Mouse (Mus musculus) intestine, embryonic 15.5 days (tissue): ENCODE measurements at regions not wholly inside any gene's neighbourhood (a gene's known extent, or its start where the extent isn't known, plus 50 kb on each side); places are given as distances from the start of the nearest gene placed in this dataset.

Experiments used
- ATAC-seq: fragments of 200-750 bp; cut with Nextera tagmentation; 2 replicates; pipeline ENCODE4 v1.8.0; 2017; ENCODE audit warnings: moderate TSS enrichment, moderate library complexity
- H3K27ac ChIP-seq: fragments of 300-500 bp; sonication (generic); 2 replicates; pipeline ENCODE4 v1.5.1; 2015; ENCODE audit warnings: mild to moderate bottlenecking, inconsistent platforms
- H3K27me3 ChIP-seq: fragments of 300-500 bp; sonication (generic); replicated peaks from 2 replicates; pipeline ENCODE4 v1.6.1; 2015; ENCODE audit warnings: inconsistent platforms
- H3K36me3 ChIP-seq: fragments of 300-500 bp; sonication (generic); 2 replicates; pipeline ENCODE4 v1.6.1; 2015; ENCODE audit warnings: inconsistent platforms
- H3K4me1 ChIP-seq: fragments of 300-500 bp; sonication (generic); replicated peaks from 2 replicates; pipeline ENCODE4 v1.6.1; 2015; ENCODE audit warnings: inconsistent platforms
- H3K4me2 ChIP-seq: fragments of 300-500 bp; sonication (generic); replicated peaks from 2 replicates; pipeline ENCODE4 v1.6.1; 2015; ENCODE audit warnings: mild to moderate bottlenecking, inconsistent platforms
- H3K4me3 ChIP-seq: fragments of 300-500 bp; sonication (generic); replicated peaks from 2 replicates; pipeline ENCODE4 v1.5.1; 2015; ENCODE audit warnings: inconsistent platforms
- H3K9ac ChIP-seq: fragments of 300-500 bp; sonication (generic); 2 replicates; pipeline ENCODE4 v1.6.1; 2015; ENCODE audit warnings: inconsistent platforms
- H3K9me3 ChIP-seq: fragments of 300-500 bp; sonication (generic); 2 replicates; pipeline ENCODE4 v1.6.1; 2016; ENCODE audit warnings: inconsistent platforms
- WGBS: fragments of 180-500 bp; shearing (Covaris S2); methylation state at CpG from one replicate; pipeline ENCODE4 v1.1.7; 2015; 5-methylcytosine and 5-hydroxymethylcytosine counted together

GRCm38 (mm10) chr15:62206502-62206902 lies 1283.7 kb upstream of the A1bg start:
- ATAC-seq = no peak
- Histone ChIP-seq H3K4me2 (no peak overlapping the region), H3K9me3 (no peaks in the 10 kb centered on the region), H3K27me3 (no peaks in the 10 kb centered on the region), H3K4me3 (no peak overlapping the region), H3K27ac (no peak overlapping the region), H3K36me3 (no peaks in the 10 kb centered on the region), H3K4me1 (peaks cover 2% of the 10 kb centered on the region; the same call in 1 of the 2 replicates), H3K9ac (no peak overlapping the region)
- WGBS = 85% methylated on average over 4 of the region's 4 CpGs

- H3K4me1 ChIP-seq = peaks cover 2% of the 10 kb centered on the region; the same call in 1 of the 2 replicates
- no peaks in the 10 kb centered on the region for H3K27me3 ChIP-seq
- H3K9ac ChIP-seq = no peak overlapping the region
- no peak overlapping the region for H3K4me3 ChIP-seq
- no peak overlapping the region; the same call in 1 of the 2 replicates for H3K4me2 ChIP-seq
- peak; percentile 94 for ATAC-seq
- H3K9me3 ChIP-seq = no peaks in the 10 kb centered on the region
- H3K36me3 ChIP-seq = no peaks in the 10 kb centered on the region
- H3K27ac ChIP-seq = no peak overlapping the region
- WGBS = 64% methylated on average over 18 of the region's 18 CpGs
These were observed 1281.4 kb upstream of the A1bg start for GRCm38 (mm10) chr15:62203951-62204905.

- H3K4me3 ChIP-seq = no peak overlapping the region
- WGBS = 72% methylated on average over 10 of the region's 10 CpGs
- H3K36me3 ChIP-seq = no peaks in the 10 kb centered on the region
- H3K27ac ChIP-seq = no peak overlapping the region
- no peak overlapping the region for H3K4me2 ChIP-seq
- H3K9me3 ChIP-seq = no peaks in the 10 kb centered on the region
- peaks cover 2% of the 10 kb centered on the region; the same call in 1 of the 2 replicates for H3K4me1 ChIP-seq
- no peak overlapping the region for H3K9ac ChIP-seq
- no peak for ATAC-seq
- no peaks in the 10 kb centered on the region for H3K27me3 ChIP-seq
These were observed 1280.1 kb upstream of the A1bg start for GRCm38 (mm10) chr15:62202781-62203375.

GRCm38 (mm10) chr15:62198721-62199120 lies 1275.9 kb upstream of the A1bg start:
- no peak overlapping the region for H3K9ac ChIP-seq
- H3K4me1 ChIP-seq = no peaks in the 10 kb centered on the region; the same call in 1 of the 2 replicates
- ATAC-seq = no peak
- no peak overlapping the region for H3K4me2 ChIP-seq
- H3K4me3 ChIP-seq = no peak overlapping the region
- H3K27ac ChIP-seq = no peak overlapping the region
- H3K36me3 ChIP-seq = no peaks in the 10 kb centered on the region
- no peaks in the 10 kb centered on the region for H3K9me3 ChIP-seq
- 94% methylated on average over 6 of the region's 6 CpGs for WGBS
- no peaks in the 10 kb centered on the region for H3K27me3 ChIP-seq

- Histone ChIP-seq H3K36me3 (no peaks in the 10 kb centered on the region), H3K4me2 (no peak overlapping the region), H3K27me3 (no peaks in the 10 kb centered on the region), H3K4me1 (no peaks in the 10 kb centered on the region; the same call in 1 of the 2 replicates), H3K9me3 (no peaks in the 10 kb centered on the region), H3K4me3 (no peak overlapping the region), H3K9ac (no peak overlapping the region), H3K27ac (no peak overlapping the region)
- WGBS = 93% methylated on average over 4 of the region's 4 CpGs
- ATAC-seq = no peak
These were observed 1275.4 kb upstream of the A1bg start for GRCm38 (mm10) chr15:62198194-62198593.

- no peak overlapping the region for H3K4me3 ChIP-seq
- no peaks in the 10 kb centered on the region for H3K9me3 ChIP-seq
- no peak for ATAC-seq
- H3K27me3 ChIP-seq = no peaks in the 10 kb centered on the region
- H3K9ac ChIP-seq = no peak overlapping the region
- no peak overlapping the region for H3K4me2 ChIP-seq
- H3K27ac ChIP-seq = no peak overlapping the region
- WGBS = 80% methylated on average over 5 of the region's 5 CpGs
- no peaks in the 10 kb centered on the region for H3K36me3 ChIP-seq
- H3K4me1 ChIP-seq = no peaks in the 10 kb centered on the region
These were observed 1272.6 kb upstream of the A1bg start for GRCm38 (mm10) chr15:62195440-62195839.

- no peak overlapping the region for H3K4me2 ChIP-seq
- H3K36me3 ChIP-seq = no peaks in the 10 kb centered on the region
- no peaks in the 10 kb centered on the region for H3K9me3 ChIP-seq
- WGBS = 53% methylated on average over 1 of the region's 1 CpGs
- no peak for ATAC-seq
- no peak overlapping the region for H3K9ac ChIP-seq
- H3K27me3 ChIP-seq = no peaks in the 10 kb centered on the region
- no peak overlapping the region for H3K4me3 ChIP-seq
- no peak overlapping the region for H3K27ac ChIP-seq
- H3K4me1 ChIP-seq = no peaks in the 10 kb centered on the region
These were observed 1269.9 kb upstream of the A1bg start for GRCm38 (mm10) chr15:62192706-62193105.

- no peaks in the 10 kb centered on the region for H3K4me1 ChIP-seq
- WGBS = 85% methylated on average over 1 of the region's 1 CpGs
- no peak overlapping the region for H3K4me3 ChIP-seq
- H3K9ac ChIP-seq = no peak overlapping the region
- no peak overlapping the region for H3K27ac ChIP-seq
- H3K9me3 ChIP-seq = no peaks in the 10 kb centered on the region
- no peak overlapping the region for H3K4me2 ChIP-seq
- H3K36me3 ChIP-seq = no peaks in the 10 kb centered on the region
- ATAC-seq = no peak
- H3K27me3 ChIP-seq = no peaks in the 10 kb centered on the region
These were observed 1268.8 kb upstream of the A1bg start for GRCm38 (mm10) chr15:62191641-62192040.

GRCm38 (mm10) chr15:62190977-62191614 lies 1268.3 kb upstream of the A1bg start:
- ATAC-seq = no peak
- Histone ChIP-seq H3K4me3 (no peak overlapping the region), H3K4me2 (no peak overlapping the region), H3K27ac (no peak overlapping the region), H3K4me1 (no peaks in the 10 kb centered on the region), H3K9me3 (no peaks in the 10 kb centered on the region), H3K9ac (no peak overlapping the region), H3K36me3 (no peaks in the 10 kb centered on the region), H3K27me3 (no peaks in the 10 kb centered on the region)
- WGBS = 90% methylated on average over 5 of the region's 5 CpGs

GRCm38 (mm10) chr15:62190224-62190910 lies 1267.6 kb upstream of the A1bg start:
- no peaks in the 10 kb centered on the region for H3K36me3 ChIP-seq

GRCm38 (mm10) chr15:62189565-62190181 lies 1266.9 kb upstream of the A1bg start:
- H3K9ac ChIP-seq = no peak overlapping the region
- no peaks in the 10 kb centered on the region for H3K36me3 ChIP-seq
- H3K27ac ChIP-seq = no peak overlapping the region
- ATAC-seq = no peak
- no peaks in the 10 kb centered on the region for H3K27me3 ChIP-seq
- no peak overlapping the region for H3K4me3 ChIP-seq
- H3K9me3 ChIP-seq = no peaks in the 10 kb centered on the region
- no peaks in the 10 kb centered on the region for H3K4me1 ChIP-seq
- WGBS = 88% methylated on average over 14 of the region's 14 CpGs
- H3K4me2 ChIP-seq = no peak overlapping the region

More at GRCm38 (mm10) chr15:62190224-62190910, 1267.6 kb upstream of the A1bg start:
- Histone ChIP-seq H3K27ac (no peak overlapping the region), H3K9ac (no peak overlapping the region), H3K4me1 (no peaks in the 10 kb centered on the region), H3K9me3 (no peaks in the 10 kb centered on the region), H3K4me3 (no peak overlapping the region), H3K27me3 (no peaks in the 10 kb centered on the region), H3K4me2 (no peak overlapping the region)
- ATAC-seq = no peak
- WGBS = 82% methylated on average over 5 of the region's 5 CpGs
